9 mouse cellular contexts compared by ENCODE assay signal in genomic region chr13:32851967-32852366, GRCm38 (mm10). TPM values are rescaled to one million over a fixed set of nuclear protein-coding genes. Genes with fewer than 3 reads are reported as not detected.
DNase-seq lines count a peak whose midpoint lies in the region; ATAC-seq and TF ChIP-seq lines count a peak whose summit lies in the region.
"Had no signal": no experiment of that assay in that cellular context is flagged by ENCODE, and none has a peak within 500 bp of the region (broad histone marks: within the 10 kb centered on the region; RNA-seq: fewer than 3 reads in every experiment).

No protein-coding gene starts in this region.

- 0 out of 2 replicates have a peak, but pooled peaks have one; percentile 19 for ATAC-seq in intestine, embryonic 16.5 days
- no peak for ATAC-seq in intestine, embryonic 15.5 days
- ATAC-seq in hindbrain, embryonic 15.5 days (ENCODE audit: low FRiP score, low read depth), result 0 out of 2 replicates have a peak, but pooled peaks have one; percentile 69
- ATAC-seq in limb, embryonic 14.5 days (ENCODE audit: low FRiP score, low read depth), result no peak
- peak; percentile 68; the same call in 1 of the 2 replicates for ATAC-seq in monocyte, adult 5-6 weeks (replicated peaks; ENCODE audit: insufficient number of reproducible peaks, low FRiP score, low TSS enrichment, poor library complexity, severe bottlenecking)

- H3K4me2 ChIP-seq in intestine, embryonic 16.5 days (ENCODE audit: low read depth, low read length), result no peak overlapping the region
- no peak overlapping the region for H3K4me2 ChIP-seq in intestine, embryonic 15.5 days (replicated peaks)
- H3K4me2 ChIP-seq in hindbrain, embryonic 15.5 days, result no peak overlapping the region
- no peak overlapping the region for H3K4me2 ChIP-seq in limb, embryonic 14.5 days (replicated peaks; ENCODE audit: low read depth, low read length, severe bottlenecking)
- H3K4me2 ChIP-seq: liver, embryonic 15.5 days had no signal

- H3K36me3 ChIP-seq in intestine, embryonic 16.5 days (ENCODE audit: control insufficient read depth, insufficient read depth, low read length), result 0 out of 2 replicates have a peak, but pooled peaks cover 3% of the 10 kb centered on the region
- H3K36me3 ChIP-seq in intestine, embryonic 15.5 days, result no peaks in the 10 kb centered on the region
- no peaks in the 10 kb centered on the region for H3K36me3 ChIP-seq in embryonic facial prominence, embryonic 10.5 days (replicated peaks)
- no peaks in the 10 kb centered on the region for H3K36me3 ChIP-seq in hindbrain, embryonic 15.5 days
- no peaks in the 10 kb centered on the region for H3K36me3 ChIP-seq in limb, embryonic 14.5 days (ENCODE audit: control insufficient read depth, insufficient read depth, low read length)
- H3K36me3 ChIP-seq: liver, embryonic 15.5 days had no signal

- 13% methylated on average over 7 of the region's 7 CpGs for WGBS in intestine, embryonic 16.5 days
- 15% methylated on average over 7 of the region's 7 CpGs for WGBS in intestine, embryonic 15.5 days
- WGBS in embryonic facial prominence, embryonic 10.5 days, result 13% methylated on average over 7 of the region's 7 CpGs
- WGBS in hindbrain, embryonic 15.5 days, result 12% methylated on average over 7 of the region's 7 CpGs
- WGBS in limb, embryonic 14.5 days, result 15% methylated on average over 7 of the region's 7 CpGs

- H3K4me3 ChIP-seq in intestine, embryonic 16.5 days (ENCODE audit: low read length), result no peak overlapping the region
- H3K4me3 ChIP-seq in intestine, embryonic 15.5 days (replicated peaks), result no peak overlapping the region
- no peak overlapping the region for H3K4me3 ChIP-seq in embryonic facial prominence, embryonic 10.5 days
- H3K4me3 ChIP-seq in hindbrain, embryonic 15.5 days, result no peak overlapping the region
- H3K4me3 ChIP-seq in limb, embryonic 14.5 days (replicated peaks; ENCODE audit: low read length), result no peak overlapping the region
- H3K4me3 ChIP-seq: liver, embryonic 15.5 days had no signal

- DNase-seq in adipocyte (ENCODE audit: low spot score), result peak; percentile 72
- peak; percentile 39 for DNase-seq in embryonic facial prominence, embryonic 10.5 days (ENCODE audit: low spot score)
- DNase-seq in limb, embryonic 14.5 days (ENCODE audit: low spot score), result peak; percentile 72
- peak; percentile 57 for DNase-seq in thymus, postnatal 4 days

- no peak for TF ChIP-seq POLR2A in limb, embryonic 14.5 days (IDR thresholded peaks at IDR 0.05; ENCODE audit: borderline replicate concordance, extremely low read depth, insufficient read depth, insufficient read length)

- H3K9me3 ChIP-seq in intestine, embryonic 16.5 days (ENCODE audit: control insufficient read depth, low read length), result no peaks in the 10 kb centered on the region
- no peaks in the 10 kb centered on the region for H3K9me3 ChIP-seq in intestine, embryonic 15.5 days
- H3K9me3 ChIP-seq in embryonic facial prominence, embryonic 10.5 days, result no peaks in the 10 kb centered on the region
- H3K9me3 ChIP-seq in hindbrain, embryonic 15.5 days, result no peaks in the 10 kb centered on the region
- H3K9me3 ChIP-seq in limb, embryonic 14.5 days (ENCODE audit: control insufficient read depth, low read length), result no peaks in the 10 kb centered on the region
- H3K9me3 ChIP-seq: liver, embryonic 15.5 days had no signal

- no peak overlapping the region for H3K9ac ChIP-seq in intestine, embryonic 16.5 days (ENCODE audit: low read depth, low read length)
- H3K9ac ChIP-seq in intestine, embryonic 15.5 days, result no peak overlapping the region
- H3K9ac ChIP-seq in hindbrain, embryonic 15.5 days, result no peak overlapping the region
- H3K9ac ChIP-seq in limb, embryonic 14.5 days (ENCODE audit: low read depth, low read length, severe bottlenecking), result no peak overlapping the region
- H3K9ac ChIP-seq: liver, embryonic 15.5 days had no signal

- no peaks in the 10 kb centered on the region for H3K27me3 ChIP-seq in intestine, embryonic 16.5 days (replicated peaks; ENCODE audit: control insufficient read depth, insufficient read depth, low read length)
- no peaks in the 10 kb centered on the region for H3K27me3 ChIP-seq in intestine, embryonic 15.5 days (replicated peaks)
- no peaks in the 10 kb centered on the region for H3K27me3 ChIP-seq in embryonic facial prominence, embryonic 10.5 days (replicated peaks; ENCODE audit: low read depth, poor library complexity, severe bottlenecking)
- no peaks in the 10 kb centered on the region for H3K27me3 ChIP-seq in hindbrain, embryonic 15.5 days
- no peaks in the 10 kb centered on the region for H3K27me3 ChIP-seq in limb, embryonic 14.5 days (ENCODE audit: control insufficient read depth, insufficient read depth, low read length)
- H3K27me3 ChIP-seq: liver, embryonic 15.5 days had no signal

- peaks cover 26% of the 10 kb centered on the region for H3K4me1 ChIP-seq in intestine, embryonic 16.5 days (ENCODE audit: control insufficient read depth, insufficient read depth, low read length)
- peaks cover 18% of the 10 kb centered on the region; the same call in 1 of the 2 replicates for H3K4me1 ChIP-seq in intestine, embryonic 15.5 days (replicated peaks)
- H3K4me1 ChIP-seq in embryonic facial prominence, embryonic 10.5 days, result no peaks in the 10 kb centered on the region
- H3K4me1 ChIP-seq in hindbrain, embryonic 15.5 days (replicated peaks), result 0 out of 2 replicates have a peak, but pooled peaks cover 3% of the 10 kb centered on the region
- peaks cover 12% of the 10 kb centered on the region for H3K4me1 ChIP-seq in limb, embryonic 14.5 days (ENCODE audit: control insufficient read depth, insufficient read depth, low read length)

- peak overlapping the region; percentile 37; the same call in 1 of the 2 replicates for H3K27ac ChIP-seq in intestine, embryonic 16.5 days (ENCODE audit: low read length)
- H3K27ac ChIP-seq in intestine, embryonic 15.5 days, result no peak overlapping the region
- H3K27ac ChIP-seq in embryonic facial prominence, embryonic 10.5 days (replicated peaks), result no peak overlapping the region
- H3K27ac ChIP-seq in hindbrain, embryonic 15.5 days (replicated peaks), result no peak overlapping the region
- H3K27ac ChIP-seq in limb, embryonic 14.5 days (replicated peaks; ENCODE audit: low read depth, low read length), result no peak overlapping the region
- H3K27ac ChIP-seq: liver, embryonic 15.5 days had no signal

RNA-seq across cellular contexts. Expression of gene Serpinb1a, which starts 1.0 kb away (rescaled TPM):
- polyA plus RNA-seq in intestine, embryonic 16.5 days (2015; fragmentation: Nextera tagmentation; extraction: Ambion mirVana), result 238 and 273 TPM in 2 replicates
- 160 and 164 TPM in 2 replicates for polyA plus RNA-seq in intestine, embryonic 15.5 days (2015; fragmentation: Nextera tagmentation; extraction: Ambion mirVana)
- 0.67 and 1.2 TPM in 2 replicates for polyA plus RNA-seq in embryonic facial prominence, embryonic 10.5 days (2016; fragmentation: Nextera tagmentation; extraction: Ambion mirVana)
- 1.7 and 5.8 TPM in 2 replicates for polyA plus RNA-seq in hindbrain, embryonic 15.5 days (2015; fragmentation: Nextera tagmentation; extraction: Ambion mirVana)
- 6.9 and 8.7 TPM in 2 replicates for polyA plus RNA-seq in limb, embryonic 14.5 days (2012; rRNA removed)
- polyA plus RNA-seq in limb, embryonic 14.5 days (2014; fragmentation: Nextera tagmentation; extraction: Ambion mirVana), result 19.4 and 23.3 TPM in 2 replicates
- total RNA-seq in monocyte, adult 5-6 weeks (2017), result 17.5 to 61.2 TPM (median 52.8 TPM) in 3 replicates

RNA-seq across cellular contexts. Expression of gene Serpinb1c, which starts 46.0 kb away (rescaled TPM):
- 0.09 TPM in 1 of 2 replicates, not detected in the other for polyA plus RNA-seq in intestine, embryonic 16.5 days (2015; fragmentation: Nextera tagmentation; extraction: Ambion mirVana)
- polyA plus RNA-seq in intestine, embryonic 15.5 days (2015; fragmentation: Nextera tagmentation; extraction: Ambion mirVana), result not detected in 2 replicates
- polyA plus RNA-seq in embryonic facial prominence, embryonic 10.5 days (2016; fragmentation: Nextera tagmentation; extraction: Ambion mirVana), result not detected in 2 replicates
- polyA plus RNA-seq in hindbrain, embryonic 15.5 days (2015; fragmentation: Nextera tagmentation; extraction: Ambion mirVana), result 0.17 TPM in 1 of 2 replicates, not detected in the other
- not detected in 2 replicates for polyA plus RNA-seq in limb, embryonic 14.5 days (2012; rRNA removed)
- not detected in 2 replicates for polyA plus RNA-seq in limb, embryonic 14.5 days (2014; fragmentation: Nextera tagmentation; extraction: Ambion mirVana)
- total RNA-seq in monocyte, adult 5-6 weeks (2017), result 2.3 TPM in 1 of 3 replicates, not detected in the others
- polyA plus RNA-seq: liver, embryonic 15.5 days had no signal

RNA-seq across cellular contexts. Expression of gene D930007J09Rik, which starts 49.3 kb away (rescaled TPM):
- not detected in 2 replicates for polyA plus RNA-seq in intestine, embryonic 16.5 days (2015; fragmentation: Nextera tagmentation; extraction: Ambion mirVana)
- not detected in 2 replicates for polyA plus RNA-seq in intestine, embryonic 15.5 days (2015; fragmentation: Nextera tagmentation; extraction: Ambion mirVana)
- polyA plus RNA-seq in embryonic facial prominence, embryonic 10.5 days (2016; fragmentation: Nextera tagmentation; extraction: Ambion mirVana), result not detected in 2 replicates
- not detected in 2 replicates for polyA plus RNA-seq in hindbrain, embryonic 15.5 days (2015; fragmentation: Nextera tagmentation; extraction: Ambion mirVana)
- 1.5 and 3.1 TPM in 2 replicates for polyA plus RNA-seq in limb, embryonic 14.5 days (2012; rRNA removed)
- not detected in 2 replicates for polyA plus RNA-seq in limb, embryonic 14.5 days (2014; fragmentation: Nextera tagmentation; extraction: Ambion mirVana)
- not detected in 3 replicates for total RNA-seq in monocyte, adult 5-6 weeks (2017)
- polyA plus RNA-seq: liver, embryonic 15.5 days had no signal

RNA-seq across cellular contexts. Expression of gene Wrnip1, which starts 50.1 kb away (rescaled TPM):
- 15.7 and 16.9 TPM in 2 replicates for polyA plus RNA-seq in intestine, embryonic 16.5 days (2015; fragmentation: Nextera tagmentation; extraction: Ambion mirVana)
- polyA plus RNA-seq in intestine, embryonic 15.5 days (2015; fragmentation: Nextera tagmentation; extraction: Ambion mirVana), result 24.8 and 26.2 TPM in 2 replicates
- polyA plus RNA-seq in embryonic facial prominence, embryonic 10.5 days (2016; fragmentation: Nextera tagmentation; extraction: Ambion mirVana), result 14.0 and 15.6 TPM in 2 replicates
- 41.9 and 44.1 TPM in 2 replicates for polyA plus RNA-seq in hindbrain, embryonic 15.5 days (2015; fragmentation: Nextera tagmentation; extraction: Ambion mirVana)
- polyA plus RNA-seq in limb, embryonic 14.5 days (2012; rRNA removed), result 60.9 and 61.9 TPM in 2 replicates
- 25.5 and 26.9 TPM in 2 replicates for polyA plus RNA-seq in limb, embryonic 14.5 days (2014; fragmentation: Nextera tagmentation; extraction: Ambion mirVana)
- total RNA-seq in monocyte, adult 5-6 weeks (2017), result 20.6 to 46.2 TPM (median 38.9 TPM) in 3 replicates

Comparison
In these comparisons a context has a peak if more than half of its experiments do, and no peak if none do; other contexts are left out.
1. ATAC-seq: peak in intestine, embryonic 16.5 days (single experiment), hindbrain, embryonic 15.5 days (single experiment) and monocyte, adult 5-6 weeks (single experiment); none in intestine, embryonic 15.5 days (single experiment) and limb, embryonic 14.5 days (single experiment).
2. Peak in every context shown above with its lines, with median percentiles within 50 percentile points of each other: DNase-seq.